Mouse (Mus musculus): ENCODE measurements at regions not wholly inside any gene's neighbourhood (a gene's known extent, or its start where the extent isn't known, plus 50 kb on each side); places are given as distances from the start of the nearest gene placed in this dataset.

- Histone ChIP-seq H3K4me2 (replicated peaks; ENCODE audit: low read depth, low read length) (no peak overlapping the region), H3K27me3 (ENCODE audit: insufficient read depth, low read length) (0 out of 2 replicates have a peak, but pooled peaks cover 2% of the 10 kb centered on the region), H3K9ac (replicated peaks; ENCODE audit: low read length) (no peak overlapping the region), H3K9me3 (ENCODE audit: low read length) (no peaks in the 10 kb centered on the region), H3K4me1 (ENCODE audit: insufficient read depth, low read length) (peaks cover 10% of the 10 kb centered on the region), H3K36me3 (ENCODE audit: insufficient read depth, low read length) (no peaks in the 10 kb centered on the region), H3K4me3 (ENCODE audit: low read length) (no peak overlapping the region), H3K27ac (ENCODE audit: low read length) (no peak overlapping the region)
- WGBS: 32% methylated on average over 5 of the region's 5 CpGs
- ATAC-seq (ENCODE audit: low FRiP score, low TSS enrichment): no peak
Observed at GRCm38 (mm10) chr2:61455902-61456301, 122.5 kb upstream of the Tank start.

- Histone ChIP-seq H3K27ac (ENCODE audit: low read length) (no peak overlapping the region), H3K27me3 (ENCODE audit: insufficient read depth, low read length) (0 out of 2 replicates have a peak, but pooled peaks cover 2% of the 10 kb centered on the region), H3K36me3 (ENCODE audit: insufficient read depth, low read length) (no peaks in the 10 kb centered on the region), H3K4me1 (ENCODE audit: insufficient read depth, low read length) (peaks cover 10% of the 10 kb centered on the region), H3K9ac (replicated peaks; ENCODE audit: low read length) (no peak overlapping the region), H3K9me3 (ENCODE audit: low read length) (no peaks in the 10 kb centered on the region), H3K4me2 (replicated peaks; ENCODE audit: low read depth, low read length) (no peak overlapping the region), H3K4me3 (ENCODE audit: low read length) (no peak overlapping the region)
- WGBS: 27% methylated on average over 9 of the region's 9 CpGs
- no peak for ATAC-seq (ENCODE audit: low FRiP score, low TSS enrichment)
Observed at GRCm38 (mm10) chr2:61454729-61455128, 123.7 kb upstream of the Tank start.

GRCm38 (mm10) chr2:61454311-61454728, 124.1 kb upstream of the Tank start:
- Histone ChIP-seq H3K4me1 (ENCODE audit: insufficient read depth, low read length) (peaks cover 10% of the 10 kb centered on the region), H3K36me3 (ENCODE audit: insufficient read depth, low read length) (no peaks in the 10 kb centered on the region), H3K27me3 (ENCODE audit: insufficient read depth, low read length) (0 out of 2 replicates have a peak, but pooled peaks cover 2% of the 10 kb centered on the region), H3K9me3 (ENCODE audit: low read length) (no peaks in the 10 kb centered on the region), H3K4me2 (replicated peaks; ENCODE audit: low read depth, low read length) (peak overlapping the region; percentile 59), H3K27ac (ENCODE audit: low read length) (peak overlapping the region; percentile 17; the same call in 1 of the 2 replicates), H3K4me3 (ENCODE audit: low read length) (peak overlapping the region; percentile 50), H3K9ac (replicated peaks; ENCODE audit: low read length) (peak overlapping the region; percentile 4; the same call in 1 of the 2 replicates)
- ATAC-seq (ENCODE audit: low FRiP score, low TSS enrichment): peak; percentile 66
- WGBS: 1% methylated on average over 12 of the region's 12 CpGs

- Histone ChIP-seq H3K27me3 (ENCODE audit: insufficient read depth, low read length) (0 out of 2 replicates have a peak, but pooled peaks cover 2% of the 10 kb centered on the region), H3K4me3 (ENCODE audit: low read length) (peak overlapping the region; percentile 50), H3K4me2 (replicated peaks; ENCODE audit: low read depth, low read length) (peak overlapping the region; percentile 59), H3K9ac (replicated peaks; ENCODE audit: low read length) (peak overlapping the region; percentile 4; the same call in 1 of the 2 replicates), H3K9me3 (ENCODE audit: low read length) (no peaks in the 10 kb centered on the region), H3K36me3 (ENCODE audit: insufficient read depth, low read length) (no peaks in the 10 kb centered on the region), H3K4me1 (ENCODE audit: insufficient read depth, low read length) (peaks cover 10% of the 10 kb centered on the region), H3K27ac (ENCODE audit: low read length) (peak overlapping the region; percentile 17; the same call in 1 of the 2 replicates)
- peak; percentile 88 for ATAC-seq (ENCODE audit: low FRiP score, low TSS enrichment)
- 19% methylated on average over 14 of the region's 14 CpGs for WGBS
Observed at GRCm38 (mm10) chr2:61453490-61454281, 124.7 kb upstream of the Tank start.

GRCm38 (mm10) chr2:61452581-61452980, 125.8 kb upstream of the Tank start:
- WGBS: 94% methylated on average over 1 of the region's 1 CpGs
- no peak for ATAC-seq (ENCODE audit: low FRiP score, low TSS enrichment)
- H3K4me2 ChIP-seq (replicated peaks; ENCODE audit: low read depth, low read length): no peak overlapping the region
- H3K27ac ChIP-seq (ENCODE audit: low read length): no peak overlapping the region
- H3K9me3 ChIP-seq (ENCODE audit: low read length): no peaks in the 10 kb centered on the region
- H3K4me1 ChIP-seq (ENCODE audit: insufficient read depth, low read length): peaks cover 10% of the 10 kb centered on the region
- no peak overlapping the region for H3K4me3 ChIP-seq (ENCODE audit: low read length)
- H3K27me3 ChIP-seq (ENCODE audit: insufficient read depth, low read length): 0 out of 2 replicates have a peak, but pooled peaks cover 2% of the 10 kb centered on the region
- H3K9ac ChIP-seq (replicated peaks; ENCODE audit: low read length): no peak overlapping the region
- no peaks in the 10 kb centered on the region for H3K36me3 ChIP-seq (ENCODE audit: insufficient read depth, low read length)

GRCm38 (mm10) chr2:61450731-61451130, 127.7 kb upstream of the Tank start:
- ATAC-seq (ENCODE audit: low FRiP score, low TSS enrichment): no peak
- WGBS: 62% methylated on average over 3 of the region's 3 CpGs

GRCm38 (mm10) chr2:61436591-61436990, 141.8 kb upstream of the Tank start:
- H3K4me2 ChIP-seq (replicated peaks; ENCODE audit: low read depth, low read length): no peak overlapping the region
- H3K4me1 ChIP-seq (ENCODE audit: insufficient read depth, low read length): no peaks in the 10 kb centered on the region
- no peak overlapping the region for H3K9ac ChIP-seq (replicated peaks; ENCODE audit: low read length)
- WGBS: 83% methylated on average over 3 of the region's 3 CpGs
- no peak for ATAC-seq (ENCODE audit: low FRiP score, low TSS enrichment)
- H3K27me3 ChIP-seq (ENCODE audit: insufficient read depth, low read length): no peaks in the 10 kb centered on the region
- no peak overlapping the region for H3K4me3 ChIP-seq (ENCODE audit: low read length)
- H3K9me3 ChIP-seq (ENCODE audit: low read length): no peaks in the 10 kb centered on the region
- H3K27ac ChIP-seq (ENCODE audit: low read length): no peak overlapping the region
- no peaks in the 10 kb centered on the region for H3K36me3 ChIP-seq (ENCODE audit: insufficient read depth, low read length)

More at GRCm38 (mm10) chr2:61450731-61451130, 127.7 kb upstream of the Tank start:
- H3K4me3 ChIP-seq (ENCODE audit: low read length): no peak overlapping the region
- peaks cover 10% of the 10 kb centered on the region for H3K4me1 ChIP-seq (ENCODE audit: insufficient read depth, low read length)
- H3K9me3 ChIP-seq (ENCODE audit: low read length): no peaks in the 10 kb centered on the region
- no peak overlapping the region for H3K9ac ChIP-seq (replicated peaks; ENCODE audit: low read length)
- H3K4me2 ChIP-seq (replicated peaks; ENCODE audit: low read depth, low read length): no peak overlapping the region
- no peaks in the 10 kb centered on the region for H3K36me3 ChIP-seq (ENCODE audit: insufficient read depth, low read length)
- no peak overlapping the region for H3K27ac ChIP-seq (ENCODE audit: low read length)
- H3K27me3 ChIP-seq (ENCODE audit: insufficient read depth, low read length): 0 out of 2 replicates have a peak, but pooled peaks cover 2% of the 10 kb centered on the region

GRCm38 (mm10) chr2:61407881-61408280, 170.5 kb upstream of the Tank start:
- H3K4me2 ChIP-seq (replicated peaks; ENCODE audit: low read depth, low read length): no peak overlapping the region
- H3K27me3 ChIP-seq (ENCODE audit: insufficient read depth, low read length): no peaks in the 10 kb centered on the region
- 89% methylated on average over 7 of the region's 7 CpGs for WGBS
- no peak overlapping the region for H3K9ac ChIP-seq (replicated peaks; ENCODE audit: low read length)
- no peak overlapping the region for H3K4me3 ChIP-seq (ENCODE audit: low read length)
- H3K36me3 ChIP-seq (ENCODE audit: insufficient read depth, low read length): no peaks in the 10 kb centered on the region
- peaks cover 7% of the 10 kb centered on the region for H3K4me1 ChIP-seq (ENCODE audit: insufficient read depth, low read length)
- no peak overlapping the region for H3K27ac ChIP-seq (ENCODE audit: low read length)
- no peak for ATAC-seq (ENCODE audit: low FRiP score, low TSS enrichment)
- no peaks in the 10 kb centered on the region for H3K9me3 ChIP-seq (ENCODE audit: low read length)

- WGBS: 79% methylated on average over 8 of the region's 8 CpGs
- Histone ChIP-seq H3K27ac (ENCODE audit: low read length) (no peak overlapping the region), H3K4me3 (ENCODE audit: low read length) (no peak overlapping the region), H3K36me3 (ENCODE audit: insufficient read depth, low read length) (no peaks in the 10 kb centered on the region), H3K4me1 (ENCODE audit: insufficient read depth, low read length) (peaks cover 17% of the 10 kb centered on the region), H3K9me3 (ENCODE audit: low read length) (no peaks in the 10 kb centered on the region), H3K9ac (replicated peaks; ENCODE audit: low read length) (no peak overlapping the region), H3K4me2 (replicated peaks; ENCODE audit: low read depth, low read length) (no peak overlapping the region), H3K27me3 (ENCODE audit: insufficient read depth, low read length) (no peaks in the 10 kb centered on the region)
- no peak for ATAC-seq (ENCODE audit: low FRiP score, low TSS enrichment)
Observed at GRCm38 (mm10) chr2:61406104-61406751, 172.2 kb upstream of the Tank start.

All from kidney, embryonic 16.5 days (tissue).